Comparison of ENCODE assay signal across 1 mouse cellular context in genomic region chr6:73204937-73205336, GRCm38 (mm10).
TF ChIP-seq lines count a peak whose summit lies in the region.

No protein-coding gene starts in this region.

TF ChIP-seq in MEL, 35 proteins besides CTCF, POLR2A, EP300 and RAD21 (continued from another document):
- TF ChIP-seq ETS1 (IDR thresholded peaks at IDR 0.05; ENCODE audit: low read depth, low read length), result 0 out of 2 replicates have a peak, but pooled peaks have one; percentile 32
- TF ChIP-seq MYC (IDR thresholded peaks at IDR 0.05; ENCODE audit: low read depth, low read length), result 0 out of 2 replicates have a peak, but pooled peaks have one; percentile 21
- no peak for TF ChIP-seq GABPA (IDR thresholded peaks at IDR 0.05; ENCODE audit: low read depth, low read length)
- TF ChIP-seq POLR2AphosphoS2 (IDR thresholded peaks at IDR 0.05; ENCODE audit: low read length), result no peak
- no peak for TF ChIP-seq MEF2A (IDR thresholded peaks at IDR 0.05; ENCODE audit: extremely low read depth, insufficient replicate concordance, low read depth, low read length, poor library complexity, severe bottlenecking)
- TF ChIP-seq ZNF384 (IDR thresholded peaks at IDR 0.05; ENCODE audit: low read depth, low read length), result no peak
- no peak for TF ChIP-seq NRF1 (IDR thresholded peaks at IDR 0.05; ENCODE audit: insufficient read depth, low read depth, low read length, poor library complexity, severe bottlenecking)
